Mouse (Mus musculus): ENCODE results near the gene Kdm2b.
"Not testable (repeated sequence)": the region's sequence is repeated elsewhere in the genome, so short reads cannot be mapped to it uniquely, and the experiment has no call there.

Gene Kdm2b

DNA sequence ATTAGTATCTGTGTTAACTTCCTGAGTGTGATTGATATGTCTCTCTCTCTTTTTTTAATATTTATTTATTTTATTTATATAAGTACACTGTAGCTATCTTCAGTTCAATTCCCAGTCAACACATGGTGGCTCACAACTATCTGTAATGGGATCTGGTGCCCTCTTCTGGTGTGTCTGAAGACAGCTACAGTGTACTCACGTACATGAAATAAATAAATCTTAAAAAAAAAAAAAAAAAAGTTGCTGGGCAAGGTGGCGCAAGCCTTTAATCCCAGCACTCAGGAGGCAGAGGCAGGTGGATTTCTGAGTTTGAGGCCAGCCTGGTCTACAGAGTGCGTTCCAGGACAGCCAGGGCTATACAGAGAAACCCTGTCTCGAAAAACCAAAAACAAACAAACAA is 14.9 kb downstream of the Kdm2b start:
- not testable (repeated sequence) for DNase-seq (ENCODE audit: low spot score in 2 of 2)

DNA sequence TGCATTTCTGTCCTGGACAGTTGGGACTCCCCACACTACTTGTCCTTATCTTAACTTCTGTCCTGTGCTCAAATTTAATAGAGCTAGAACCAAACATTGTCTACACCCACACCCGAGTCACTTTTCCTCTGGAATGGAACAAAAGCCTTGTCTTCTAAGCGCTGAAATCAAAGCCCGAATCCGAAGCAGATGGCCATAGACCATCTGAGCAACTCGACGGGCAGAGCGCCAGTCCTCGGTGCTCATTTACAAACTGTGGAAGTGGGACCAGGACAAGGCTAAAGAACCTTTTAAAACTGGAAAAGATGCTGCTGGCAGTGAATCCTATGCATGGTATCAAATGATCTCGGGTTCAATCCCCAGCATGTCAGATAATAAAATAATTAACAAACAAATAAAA is 17.5 kb downstream of the Kdm2b start:
- no peak for DNase-seq (ENCODE audit: low spot score in 2 of 2)

- DNase-seq (ENCODE audit: low spot score in 2 of 2) = no peak
Measured at GRCm38 (mm10) chr5:122971438-122971837, 18.2 kb downstream of the Kdm2b start.

GRCm38 (mm10) chr5:122970056-122970455 is 19.6 kb downstream of the Kdm2b start:
- no peak for DNase-seq (ENCODE audit: low spot score in 2 of 2)

GRCm38 (mm10) chr5:122968322-122968721 is 21.3 kb downstream of the Kdm2b start:
- peak; percentile 74 to 87 for DNase-seq (ENCODE audit: low spot score in 2 of 2)

DNA sequence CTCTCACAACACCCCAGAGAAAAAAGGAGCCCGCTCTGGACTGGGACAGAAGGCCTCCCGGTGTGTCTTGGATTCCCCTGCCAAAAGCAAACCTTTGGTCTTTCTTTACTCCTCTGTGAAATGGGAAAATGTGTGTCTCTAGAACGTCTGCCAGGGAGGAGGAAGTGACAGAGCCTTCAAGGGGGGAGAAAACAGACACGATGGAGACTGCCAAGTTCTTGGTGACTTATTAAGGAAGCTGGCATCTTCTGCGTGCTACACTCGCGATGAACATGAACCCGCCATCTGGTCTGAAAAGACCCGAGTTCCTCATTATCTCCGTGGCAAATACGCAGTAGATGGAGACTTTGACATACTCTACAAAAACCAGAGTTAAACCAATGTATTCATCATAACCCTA is 24.2 kb downstream of the Kdm2b start:
- DNase-seq (ENCODE audit: low spot score in 2 of 2) = no peak

GRCm38 (mm10) chr5:122964853-122965252 is 24.8 kb downstream of the Kdm2b start:
- no peak for DNase-seq (ENCODE audit: low spot score in 2 of 2)

- DNase-seq (ENCODE audit: low spot score in 2 of 2) = no peak
Measured at GRCm38 (mm10) chr5:122961905-122962304, 27.7 kb downstream of the Kdm2b start.

DNA sequence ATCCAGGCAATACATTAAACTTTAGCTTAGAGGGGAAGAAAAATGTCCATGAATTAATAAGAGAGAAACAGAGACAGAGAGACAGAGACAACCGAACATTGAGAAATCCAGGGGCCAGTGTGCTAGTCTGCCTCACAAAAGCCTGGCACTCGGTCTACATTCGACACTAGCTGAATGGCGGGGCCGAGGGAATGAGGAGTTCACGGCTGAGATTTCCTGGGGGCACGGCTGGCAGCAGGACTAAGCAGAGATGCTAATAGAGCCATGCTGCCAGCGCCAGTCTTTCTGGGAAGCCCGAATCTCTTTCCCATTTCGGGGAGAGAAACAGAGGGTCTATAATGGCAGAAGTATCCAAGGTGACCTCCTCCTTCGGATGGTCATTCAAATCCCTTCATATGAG is 30.2 kb downstream of the Kdm2b start:
- DNase-seq (ENCODE audit: low spot score in 2 of 2) = no peak

- DNase-seq (ENCODE audit: low spot score in 2 of 2) = no peak
Measured at GRCm38 (mm10) chr5:122956059-122956458, 33.6 kb downstream of the Kdm2b start.

- DNase-seq (ENCODE audit: low spot score in 2 of 2) = peak in 1 of 2 experiments; percentile 67
Measured at GRCm38 (mm10) chr5:122951913-122952641, 37.5 kb downstream of the Kdm2b start.

GRCm38 (mm10) chr5:122951056-122951912 is 38.3 kb downstream of the Kdm2b start:
- peak; percentile 46 to 75 for DNase-seq (ENCODE audit: low spot score in 2 of 2)

DNA sequence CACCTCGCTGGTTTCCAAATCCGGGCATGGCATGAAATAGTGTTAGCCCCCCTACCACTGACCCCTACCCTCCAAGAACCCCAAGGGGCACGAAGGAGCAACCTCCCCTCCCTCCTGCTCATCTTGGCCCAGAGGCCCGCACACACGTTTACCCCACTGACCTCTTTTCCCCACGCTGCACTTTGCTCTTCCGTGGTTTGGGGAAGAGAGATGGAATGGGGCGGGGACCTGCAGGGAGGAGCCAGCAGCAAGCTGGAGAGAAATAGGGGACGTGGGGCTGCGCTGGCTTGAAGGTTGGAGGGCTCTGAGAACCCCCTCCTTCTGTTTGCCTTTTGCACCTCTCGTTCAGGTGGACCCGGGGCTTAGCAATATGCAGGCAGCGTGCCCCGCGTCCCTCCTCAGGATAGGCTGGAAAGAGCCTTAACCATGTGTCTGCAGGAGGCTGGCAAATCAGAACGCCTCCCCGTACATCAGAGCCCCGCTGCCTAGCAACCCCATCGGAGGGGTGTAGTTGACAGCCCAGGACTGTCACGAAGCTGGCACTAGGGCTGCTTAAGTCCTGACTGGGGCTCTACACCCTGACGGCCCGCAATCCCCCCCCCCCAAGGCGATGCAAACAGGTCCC is 39.2 kb downstream of the Kdm2b start:
- DNase-seq (ENCODE audit: low spot score in 2 of 2) = no peak

DNA sequence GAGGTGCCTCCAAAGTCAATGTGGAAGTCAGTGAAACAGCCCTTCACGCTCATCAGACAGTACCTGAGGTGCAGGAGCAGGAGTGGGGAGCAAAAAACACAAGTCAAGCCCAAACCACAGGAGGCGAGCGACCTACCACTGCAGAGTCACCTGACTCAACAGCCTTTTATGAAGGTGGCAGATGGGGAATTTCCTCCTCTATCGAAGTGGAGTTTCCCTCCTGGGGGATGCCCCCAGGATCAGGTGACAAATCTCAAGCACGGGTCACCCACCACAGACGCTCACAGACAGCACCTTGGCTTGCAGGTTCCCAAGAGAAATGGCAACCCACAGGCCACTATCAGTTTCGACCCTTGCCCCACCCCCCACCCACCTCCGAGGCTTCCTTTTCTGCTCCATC is 40.5 kb downstream of the Kdm2b start:
- DNase-seq (ENCODE audit: low spot score in 2 of 2) = peak in 1 of 2 experiments; percentile 16

- DNase-seq (ENCODE audit: low spot score in 2 of 2) = no peak
Measured at GRCm38 (mm10) chr5:122947534-122947933, 42.1 kb downstream of the Kdm2b start.

DNA sequence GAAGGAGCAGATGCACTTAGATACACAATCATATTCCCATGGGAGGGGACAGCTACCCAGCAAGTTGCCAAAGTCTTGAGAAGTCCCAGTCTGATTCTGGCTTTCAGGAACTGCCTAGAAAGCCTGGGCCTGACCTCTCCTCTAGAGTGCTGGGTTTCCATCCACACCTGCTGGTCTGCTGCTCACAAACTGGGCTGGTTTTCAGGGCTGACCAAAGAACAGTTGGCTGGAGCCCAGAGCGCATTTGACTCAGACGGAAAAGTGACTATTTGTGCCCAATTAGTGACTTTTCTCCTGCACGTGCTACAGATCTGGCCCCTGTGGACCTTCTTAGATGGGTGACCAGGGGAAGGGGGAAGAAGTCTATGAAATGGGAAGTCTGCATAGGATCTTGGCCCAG is 50.9 kb downstream of the Kdm2b start:
- DNase-seq (ENCODE audit: low spot score in 2 of 2) = no peak

GRCm38 (mm10) chr5:122937958-122938540 is 51.6 kb downstream of the Kdm2b start:
- no peak for DNase-seq (ENCODE audit: low spot score in 2 of 2)

DNA sequence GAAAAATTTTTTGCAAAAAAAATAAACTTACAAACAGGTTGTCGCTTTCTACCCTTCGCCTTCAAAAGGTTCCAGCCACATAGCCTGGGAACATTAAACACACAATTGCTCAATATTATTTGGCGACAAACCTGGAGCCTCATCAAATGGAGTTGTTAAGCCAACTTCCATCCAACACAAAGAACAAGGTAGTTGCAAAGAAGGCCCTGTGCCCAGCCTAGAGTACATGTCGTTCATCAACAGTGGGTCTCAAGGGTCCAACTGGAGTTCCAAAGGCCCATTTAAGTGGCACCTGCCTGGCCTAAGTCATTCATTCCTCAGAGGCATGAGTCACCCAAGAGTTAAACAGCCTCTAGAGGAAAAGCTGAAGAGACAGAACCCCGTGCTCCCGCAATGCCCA is 52.6 kb downstream of the Kdm2b start:
- no peak for DNase-seq (ENCODE audit: low spot score in 2 of 2)

- no peak for DNase-seq (ENCODE audit: low spot score in 2 of 2)
Measured at GRCm38 (mm10) chr5:122935810-122936209, 53.8 kb downstream of the Kdm2b start.

- DNase-seq (ENCODE audit: low spot score in 2 of 2) = no peak
Measured at GRCm38 (mm10) chr5:122930991-122931390, 58.6 kb downstream of the Kdm2b start.

- no peak for DNase-seq (ENCODE audit: low spot score in 2 of 2)
Measured at GRCm38 (mm10) chr5:122928293-122928692, 61.3 kb downstream of the Kdm2b start.

GRCm38 (mm10) chr5:122927703-122928102 is 61.9 kb downstream of the Kdm2b start:
- no peak for DNase-seq (ENCODE audit: low spot score in 2 of 2)
